Mouse (Mus musculus) CH12.LX (cell line): ENCODE measurements around the gene Laptm4a. TPM values are rescaled to one million over a fixed set of nuclear protein-coding genes. Genes with fewer than 3 reads are reported as not detected.

ENCODE experiments used
- DNase-seq: peaks from one replicate; pipeline ENCODE4 v3.0.0-alpha.2; 2013; ENCODE audit errors: extremely low read depth
- H3K27ac ChIP-seq: 2 replicates; pipeline ENCODE4 v1.5.1; 2012; ENCODE audit warnings: low read depth, mild to moderate bottlenecking, control low read depth, moderate library complexity; ENCODE audit not compliant: insufficient read depth
- H3K27me3 ChIP-seq: replicated peaks from 2 replicates; pipeline ENCODE3; 2012; ENCODE audit warnings: inconsistent platforms
- H3K36me3 ChIP-seq, 2 experiments: replicated peaks in 1 of 2; 2 replicates each; pipeline versions ENCODE3 to v1.6.1; 2012; ENCODE audit warnings: inconsistent platforms in 1 of 2, low read length in 1 of 2, mild to moderate bottlenecking in 1 of 2, mixed read lengths in 1 of 2, moderate library complexity in 1 of 2; ENCODE audit not compliant: control insufficient read depth in 1 of 2, insufficient read depth in 1 of 2
- H3K4me1 ChIP-seq, 2 experiments: 2 replicates each; pipeline ENCODE4 v1.6.1; 2012; ENCODE audit warnings: inconsistent platforms in 1 of 2, moderate library complexity in 1 of 2; ENCODE audit not compliant: insufficient read depth in 2 of 2, control insufficient read depth in 1 of 2
- H3K4me2 ChIP-seq: 2 replicates; pipeline ENCODE4 v1.6.1; 2012; ENCODE audit warnings: low read depth, mild to moderate bottlenecking, control low read depth; ENCODE audit not compliant: poor library complexity, insufficient read depth, severe bottlenecking
- H3K4me3 ChIP-seq, 3 experiments: fragments of 150-350 bp in 1 of 3; sonication (generic) in 1 of 3; replicated peaks in 1 of 3; 2 replicates each; pipeline versions ENCODE3 to v1.5.1; 2011 to 2012; ENCODE audit warnings: low read depth in 2 of 3, low read length in 2 of 3, mild to moderate bottlenecking in 2 of 3, moderate library complexity in 2 of 3, control low read depth in 1 of 3, improper control_type of control experiment in 1 of 3, inconsistent platforms in 1 of 3, mixed read lengths in 1 of 3; ENCODE audit not compliant: poor library complexity in 1 of 3
- H3K79me2 ChIP-seq: replicated peaks from 2 replicates; pipeline ENCODE4 v1.6.1; 2012; ENCODE audit warnings: mild to moderate bottlenecking, moderate library complexity; ENCODE audit not compliant: control insufficient read depth, poor library complexity, insufficient read depth, severe bottlenecking; ENCODE audit errors: extremely low read depth
- H3K9ac ChIP-seq: 2 replicates; pipeline ENCODE4 v1.6.1; 2012; ENCODE audit warnings: low read depth, mild to moderate bottlenecking, control low read depth, moderate library complexity; ENCODE audit not compliant: insufficient read depth
- H3K9me3 ChIP-seq: replicated peaks from 2 replicates; pipeline ENCODE3; 2012; ENCODE audit warnings: low read length, inconsistent platforms, mixed read lengths
- CHD1 ChIP-seq: IDR thresholded peaks from 2 replicates; pipeline ENCODE4 v1.6.1; 2012; ENCODE audit warnings: low read depth, low read length, improper control_type of control experiment, inconsistent platforms
- CHD2 ChIP-seq: IDR thresholded peaks from 2 replicates; pipeline ENCODE4 v1.6.1; 2011; ENCODE audit warnings: low read length, improper control_type of control experiment
- CTCF ChIP-seq, 2 experiments: IDR thresholded peaks in 1 of 2; conservative IDR thresholded peaks in 1 of 2; 2 replicates each; pipeline ENCODE4 v1.5.1; 2011 to 2012; ENCODE audit warnings: low read depth in 2 of 2, low read length in 2 of 2, improper control_type of control experiment in 1 of 2, inconsistent platforms in 1 of 2, mild to moderate bottlenecking in 1 of 2, moderate library complexity in 1 of 2
- E2F4 ChIP-seq: IDR thresholded peaks from 2 replicates; pipeline ENCODE4 v1.6.1; 2011; ENCODE audit warnings: low read depth, low read length, improper control_type of control experiment; ENCODE audit not compliant: insufficient replicate concordance
- ELF1 ChIP-seq: IDR thresholded peaks from 2 replicates; pipeline ENCODE4 v1.6.1; 2014; ENCODE audit warnings: low read depth, mild to moderate bottlenecking, inconsistent platforms, low read length, improper control_type of control experiment
- EP300 ChIP-seq: IDR thresholded peaks from 2 replicates; pipeline ENCODE4 v1.6.1; 2011; ENCODE audit warnings: low read length, improper control_type of control experiment
- ETS1 ChIP-seq: conservative IDR thresholded peaks from 2 replicates; pipeline ENCODE4 v1.6.1; 2012; ENCODE audit warnings: low read depth, mild to moderate bottlenecking, inconsistent platforms, low read length, improper control_type of control experiment, moderate library complexity
- GABPA ChIP-seq: IDR thresholded peaks from 2 replicates; pipeline ENCODE4 v1.6.1; 2012; ENCODE audit warnings: low read depth, low read length, improper control_type of control experiment, inconsistent platforms; ENCODE audit not compliant: insufficient replicate concordance
- HCFC1 ChIP-seq: IDR thresholded peaks from 2 replicates; pipeline ENCODE4 v1.6.1; 2012; ENCODE audit warnings: low read depth, mild to moderate bottlenecking, inconsistent platforms, low read length, improper control_type of control experiment
- IRF4 ChIP-seq: IDR thresholded peaks from 2 replicates; pipeline ENCODE4 v1.6.1; 2014; ENCODE audit warnings: low read depth, mild to moderate bottlenecking, inconsistent platforms, low read length, improper control_type of control experiment
- JUN ChIP-seq: IDR thresholded peaks from 2 replicates; pipeline ENCODE4 v1.6.1; 2011; ENCODE audit warnings: low read depth, mild to moderate bottlenecking, low read length, improper control_type of control experiment, moderate library complexity; ENCODE audit not compliant: insufficient read depth
- JUND ChIP-seq: conservative IDR thresholded peaks from 2 replicates; pipeline ENCODE4 v1.6.1; 2011; ENCODE audit warnings: low read depth, low read length, improper control_type of control experiment
- MAFK ChIP-seq: IDR thresholded peaks from 2 replicates; pipeline ENCODE4 v1.6.1; 2011; ENCODE audit warnings: low read length, improper control_type of control experiment; ENCODE audit not compliant: insufficient replicate concordance
- MEF2A ChIP-seq: IDR thresholded peaks from 2 replicates; pipeline ENCODE4 v1.6.1; 2014; ENCODE audit warnings: low read depth, mild to moderate bottlenecking, inconsistent platforms, low read length, improper control_type of control experiment, borderline replicate concordance
- MXI1 ChIP-seq: IDR thresholded peaks from 2 replicates; pipeline ENCODE4 v1.6.1; 2011; ENCODE audit warnings: mild to moderate bottlenecking, low read depth, low read length, improper control_type of control experiment
- NELFE ChIP-seq: IDR thresholded peaks from 2 replicates; pipeline ENCODE4 v1.6.1; 2011; ENCODE audit warnings: low read depth, low read length, improper control_type of control experiment
- NRF1 ChIP-seq: IDR thresholded peaks from 2 replicates; pipeline ENCODE4 v1.6.1; 2014; ENCODE audit warnings: low read depth, mild to moderate bottlenecking, inconsistent platforms, low read length, improper control_type of control experiment, moderate library complexity
- PAX5 ChIP-seq: IDR thresholded peaks from 2 replicates; pipeline ENCODE4 v1.6.1; 2012; ENCODE audit warnings: low read length, inconsistent platforms, mixed read lengths
- POLR2A ChIP-seq: IDR thresholded peaks from 2 replicates; pipeline ENCODE4 v1.6.1; 2011; ENCODE audit warnings: low read depth, mild to moderate bottlenecking, improper control_type of control experiment, low read length
- POLR2AphosphoS2 ChIP-seq: IDR thresholded peaks from 2 replicates; pipeline ENCODE4 v1.6.1; 2011; ENCODE audit warnings: low read depth, low read length, improper control_type of control experiment
- RAD21 ChIP-seq: IDR thresholded peaks from 2 replicates; pipeline ENCODE4 v1.6.1; 2011; ENCODE audit warnings: low read depth, mild to moderate bottlenecking, low read length, improper control_type of control experiment, moderate library complexity
- RCOR1 ChIP-seq: conservative IDR thresholded peaks from 2 replicates; pipeline ENCODE4 v1.6.1; 2012; ENCODE audit warnings: low read depth, mild to moderate bottlenecking, inconsistent platforms, low read length, improper control_type of control experiment
- SIN3A ChIP-seq: IDR thresholded peaks from 2 replicates; pipeline ENCODE4 v1.6.1; 2012; ENCODE audit warnings: low read length, improper control_type of control experiment, inconsistent platforms
- SMC3 ChIP-seq: IDR thresholded peaks from 2 replicates; pipeline ENCODE4 v1.6.1; 2011; ENCODE audit warnings: low read depth, low read length, improper control_type of control experiment
- TCF12 ChIP-seq: IDR thresholded peaks from 2 replicates; pipeline ENCODE4 v1.6.1; 2014; ENCODE audit warnings: low read depth, mild to moderate bottlenecking, inconsistent platforms, low read length, improper control_type of control experiment
- UBTF ChIP-seq: IDR thresholded peaks from 2 replicates; pipeline ENCODE4 v1.6.1; 2012; ENCODE audit warnings: low read depth, mild to moderate bottlenecking, inconsistent platforms, low read length, improper control_type of control experiment, moderate library complexity
- USF1 ChIP-seq: IDR thresholded peaks from 2 replicates; pipeline ENCODE4 v1.6.1; 2014; ENCODE audit warnings: low read depth, mild to moderate bottlenecking, inconsistent platforms, low read length, improper control_type of control experiment
- USF2 ChIP-seq: conservative IDR thresholded peaks from 2 replicates; pipeline ENCODE4 v1.6.1; 2011; ENCODE audit warnings: low read depth, low read length, improper control_type of control experiment
- ZKSCAN1 ChIP-seq: IDR thresholded peaks from 2 replicates; pipeline ENCODE4 v1.6.1; 2012; ENCODE audit warnings: low read depth, inconsistent platforms, low read length, improper control_type of control experiment, borderline replicate concordance
- ZNF384 ChIP-seq: IDR thresholded peaks from 2 replicates; pipeline ENCODE4 v1.6.1; 2012; ENCODE audit warnings: low read depth, low read length, improper control_type of control experiment, inconsistent platforms
- dilution Hi-C: fragments of 300-500 bp; cut with MboI; formaldehyde crosslinking; loops from 2 replicates; pipeline ENCODE4 v1.14.3; 2020; ENCODE audit warnings: low sequenced_read_pairs; ENCODE audit not compliant: extremely low pct_unique_long_range_greater_than_20kb, extremely low pct_ligation_motif_present
- in situ Hi-C: fragments of 300-500 bp; cut with MboI; formaldehyde crosslinking; loops from 3 replicates; pipeline ENCODE4 v1.14.3; 2019; ENCODE audit warnings: low sequenced_read_pairs, low pct_ligation_motif_present, low pct_unique_long_range_greater_than_20kb, mixed read lengths
- polyA plus RNA-seq: library from polyadenylated mRNA; unstranded; fragments of >175 nt; gene quantifications from 2 replicates; pipeline ENCODE4 v1.2.1, GENCODE M21; 2012; ENCODE audit warnings: low read depth; ENCODE audit not compliant: insufficient read length
- total RNA-seq, 2 experiments: library from RNA; depleted of rRNA; stranded (reverse); fragments of 300-350 nt in 1 of 2; fragments of >200 nt in 1 of 2; gene quantifications; 2 replicates each; pipeline ENCODE4 v1.2.3; 2012 to 2014

Laptm4a gene
- total and polyA plus RNA-seq, 3 experiments: 48.3 to 73.8 (median 64.5) TPM

- Histone ChIP-seq H3K36me3 (no peaks in the 10 kb centered on the region), H3K9ac (no peak overlapping the region), H3K4me2 (no peak overlapping the region), H3K79me2 (no peaks in the 10 kb centered on the region), H3K4me3 (no peak overlapping the region), H3K27ac (no peak overlapping the region), H3K9me3 (no peaks in the 10 kb centered on the region), H3K4me1 (0 out of 4 replicates have a peak, but pooled peaks cover 0 to 3% of the 10 kb centered on the region in 2 experiments), H3K27me3 (no peaks in the 10 kb centered on the region)
- no peak for DNase-seq
- in situ Hi-C loops (no loop called here), dilution Hi-C loops (no loop called here)
- TF ChIP-seq MAFK: no peak
- no peak for TF ChIP-seq MEF2A
- no peak for TF ChIP-seq EP300
- no peak for TF ChIP-seq CHD1
- TF ChIP-seq TCF12: no peak
- no peak for TF ChIP-seq SIN3A
- no peak for TF ChIP-seq MXI1
- TF ChIP-seq ETS1: no peak
- no peak for TF ChIP-seq POLR2AphosphoS2
- TF ChIP-seq ELF1: no peak
- TF ChIP-seq NRF1: no peak
- no peak for TF ChIP-seq SMC3
- no peak for TF ChIP-seq RAD21
- TF ChIP-seq CTCF (conservative IDR thresholded peaks at IDR 0.05 in 1 of 2, IDR thresholded peaks at IDR 0.05 in 1 of 2; ENCODE audit: low read depth in 2 of 2, low read length in 2 of 2): no peak
- TF ChIP-seq PAX5: no peak
- TF ChIP-seq RCOR1: no peak
- TF ChIP-seq POLR2A: no peak
- TF ChIP-seq CHD2: no peak
- TF ChIP-seq NELFE: no peak
- TF ChIP-seq USF1: no peak
These were observed 44.1 kb upstream of the Laptm4a start for GRCm38 (mm10) chr12:8877413-8877812.

DNA sequence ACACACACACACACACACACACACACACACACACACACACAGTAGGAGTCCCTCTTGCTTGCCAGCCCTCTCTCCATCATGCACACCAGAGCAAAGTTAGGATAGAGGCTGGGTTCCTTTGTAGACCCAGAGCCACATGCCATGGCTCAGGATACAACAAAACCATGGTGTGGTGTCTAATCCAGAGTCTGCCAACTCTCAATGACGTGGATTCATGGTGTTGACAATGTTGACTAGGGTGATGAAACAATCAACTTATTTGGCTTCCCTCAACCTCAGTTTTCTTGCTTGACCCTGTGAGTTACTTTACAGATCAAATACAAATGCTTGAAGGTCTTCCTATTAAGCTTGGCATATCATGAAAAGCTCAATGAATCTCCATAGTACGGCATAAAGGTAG is 42.7 kb upstream of the Laptm4a start:
- Histone ChIP-seq H3K36me3 (no peaks in the 10 kb centered on the region), H3K27me3 (no peaks in the 10 kb centered on the region), H3K79me2 (no peaks in the 10 kb centered on the region), H3K4me3 (no peak overlapping the region), H3K9me3 (no peaks in the 10 kb centered on the region), H3K4me2 (no peak overlapping the region), H3K9ac (no peak overlapping the region), H3K4me1 (0 out of 4 replicates have a peak, but pooled peaks cover 0 to 3% of the 10 kb centered on the region in 2 experiments), H3K27ac (no peak overlapping the region)
- no peak for DNase-seq
- dilution Hi-C loops (no loop called here), in situ Hi-C loops (no loop called here)
- no peak for TF ChIP-seq UBTF
- no peak for TF ChIP-seq JUND
- no peak for TF ChIP-seq POLR2AphosphoS2
- no peak for TF ChIP-seq GABPA
- no peak for TF ChIP-seq TCF12
- TF ChIP-seq JUN: no peak
- no peak for TF ChIP-seq USF1
- no peak for TF ChIP-seq USF2
- TF ChIP-seq ELF1: no peak
- TF ChIP-seq ZKSCAN1: no peak
- TF ChIP-seq ZNF384: no peak
- no peak for TF ChIP-seq E2F4
- TF ChIP-seq ETS1: no peak
- TF ChIP-seq PAX5: no peak
- no peak for TF ChIP-seq IRF4
- no peak for TF ChIP-seq MAFK
- TF ChIP-seq MEF2A: no peak
- TF ChIP-seq HCFC1: no peak
